Mouse (Mus musculus) adrenal gland, postnatal 10 days (tissue): ENCODE measurements around the gene Kcnh1. TPM values are rescaled to one million over a fixed set of nuclear protein-coding genes. Genes with fewer than 3 reads are reported as not detected.

Source experiments
- DNase-seq: peaks from one replicate; pipeline ENCODE4 v3.0.0; 2021; ENCODE audit warnings: mixed read lengths
- total RNA-seq, 2 experiments: library from RNA; stranded (reverse); gene quantifications; 2 replicates each; pipeline ENCODE4 v1.2.3; 2021

Kcnh1 gene
- total RNA-seq, 2 experiments from 2014 or later, result 0.24 to 0.64 TPM

GRCm38 (mm10) chr1:192268878-192269277 is 78.3 kb downstream of the Kcnh1 start:
- no peak for DNase-seq

GRCm38 (mm10) chr1:192269911-192270310 is 79.3 kb downstream of the Kcnh1 start:
- no peak for DNase-seq

GRCm38 (mm10) chr1:192277801-192278385 is 87.3 kb downstream of the Kcnh1 start:
- DNase-seq, result no peak

GRCm38 (mm10) chr1:192284340-192284739 is 93.8 kb downstream of the Kcnh1 start:
- peak; percentile 22 for DNase-seq

GRCm38 (mm10) chr1:192284950-192285349 is 94.4 kb downstream of the Kcnh1 start:
- no peak for DNase-seq

GRCm38 (mm10) chr1:192288456-192288855 is 97.9 kb downstream of the Kcnh1 start:
- no peak for DNase-seq

GRCm38 (mm10) chr1:192291286-192291685 is 100.7 kb downstream of the Kcnh1 start:
- DNase-seq, result peak; percentile 24

GRCm38 (mm10) chr1:192293391-192293790 is 102.8 kb downstream of the Kcnh1 start:
- no peak for DNase-seq

- DNase-seq, result no peak
Measured at GRCm38 (mm10) chr1:192293921-192294320, 103.3 kb downstream of the Kcnh1 start.

GRCm38 (mm10) chr1:192295243-192295860 is 104.8 kb downstream of the Kcnh1 start:
- DNase-seq, result no peak

- no peak for DNase-seq
Measured at GRCm38 (mm10) chr1:192295902-192296301, 105.3 kb downstream of the Kcnh1 start.

- no peak for DNase-seq
Measured at GRCm38 (mm10) chr1:192297481-192298128, 107.0 kb downstream of the Kcnh1 start.

- DNase-seq, result peak; percentile 7
Measured at GRCm38 (mm10) chr1:192300417-192300816, 109.8 kb downstream of the Kcnh1 start.

GRCm38 (mm10) chr1:192303615-192304014 is 113.0 kb downstream of the Kcnh1 start:
- no peak for DNase-seq

GRCm38 (mm10) chr1:192305155-192305554 is 114.6 kb downstream of the Kcnh1 start:
- DNase-seq, result no peak

- no peak for DNase-seq
Measured at GRCm38 (mm10) chr1:192307055-192307454, 116.5 kb downstream of the Kcnh1 start.

GRCm38 (mm10) chr1:192311298-192311697 is 120.7 kb downstream of the Kcnh1 start:
- DNase-seq, result no peak

- no peak for DNase-seq
Measured at GRCm38 (mm10) chr1:192311851-192312438, 121.4 kb downstream of the Kcnh1 start.

GRCm38 (mm10) chr1:192312446-192312845 is 121.9 kb downstream of the Kcnh1 start:
- no peak for DNase-seq

- DNase-seq, result no peak
Measured at GRCm38 (mm10) chr1:192312998-192313397, 122.4 kb downstream of the Kcnh1 start.

- no peak for DNase-seq
Measured at GRCm38 (mm10) chr1:192313571-192313972, 123.0 kb downstream of the Kcnh1 start.

GRCm38 (mm10) chr1:192314044-192314443 is 123.5 kb downstream of the Kcnh1 start:
- DNase-seq, result no peak

- DNase-seq, result no peak
Measured at GRCm38 (mm10) chr1:192315392-192316070, 125.0 kb downstream of the Kcnh1 start.
